ENCODE assay signal across 11 mouse cellular contexts in genomic region chr11:54181696-54182323, GRCm38 (mm10).
DNase-seq lines count a peak whose midpoint lies in the region; ATAC-seq lines count a peak whose summit lies in the region.
"Had no signal": no experiment of that assay in that cellular context is flagged by ENCODE, and none has a peak within 500 bp of the region (broad histone marks: within the 10 kb centered on the region; RNA-seq: fewer than 3 reads in every experiment).

No protein-coding gene starts in this region.

- H3K4me3 ChIP-seq in hindbrain, embryonic 11.5 days (ENCODE audit: low read depth, low read length) = no peak overlapping the region
- H3K4me3 ChIP-seq: lung, embryonic 15.5 days; neural tube, embryonic 12.5 days had no signal

- H3K27ac ChIP-seq in hindbrain, embryonic 11.5 days (ENCODE audit: low read depth, low read length) = no peak overlapping the region
- H3K27ac ChIP-seq: lung, embryonic 15.5 days; neural tube, embryonic 12.5 days had no signal

- H3K4me2 ChIP-seq in hindbrain, embryonic 11.5 days (replicated peaks; ENCODE audit: low read depth, low read length) = no peak overlapping the region
- H3K4me2 ChIP-seq: lung, embryonic 15.5 days; neural tube, embryonic 12.5 days had no signal

- H3K9me3 ChIP-seq in hindbrain, embryonic 11.5 days (ENCODE audit: control insufficient read depth, low read length) = no peaks in the 10 kb centered on the region
- H3K9me3 ChIP-seq: lung, embryonic 15.5 days; neural tube, embryonic 12.5 days had no signal

- no peaks in the 10 kb centered on the region for H3K27me3 ChIP-seq in splenic B cell, adult 2 months (ENCODE audit: control insufficient read depth, insufficient read depth, low read length, poor library complexity, severe bottlenecking)
- H3K27me3 ChIP-seq in hindbrain, embryonic 11.5 days (ENCODE audit: control insufficient read depth, insufficient read depth, low read length) = no peaks in the 10 kb centered on the region
- H3K27me3 ChIP-seq: lung, embryonic 15.5 days; neural tube, embryonic 12.5 days had no signal

- no peak for ATAC-seq in hindbrain, embryonic 11.5 days (ENCODE audit: low FRiP score)

- no peak overlapping the region for H3K9ac ChIP-seq in hindbrain, embryonic 11.5 days (ENCODE audit: low read depth, low read length)
- H3K9ac ChIP-seq: lung, embryonic 15.5 days; neural tube, embryonic 12.5 days had no signal

- peak; percentile 21 to 24 for DNase-seq in spleen, postnatal 36 days (ENCODE audit: low spot score in 2 of 2)
- DNase-seq in spleen, adult 18-20 months = no peak
- DNase-seq in gastrocnemius, adult 8-10 months (ENCODE audit: low spot score in 2 of 2) = peak; percentile 29 to 49
- DNase-seq in kidney, postnatal 25 days = peak; percentile 34 to 76
- DNase-seq in splenic B cell, adult 2 months (ENCODE audit: low read depth, low spot score) = peak; percentile 65
- no peak for DNase-seq in hindbrain, embryonic 11.5 days (ENCODE audit: low spot score)
- no peak for DNase-seq in spleen, adult 12 weeks (ENCODE audit: low spot score)
- no peak for DNase-seq in embryo, embryonic 10 days (ENCODE audit: low spot score)
- DNase-seq: cerebellum, adult 9-11 months had no signal

- no peaks in the 10 kb centered on the region for H3K36me3 ChIP-seq in splenic B cell, adult 2 months (ENCODE audit: control insufficient read depth, insufficient read depth, low read length, poor library complexity, severe bottlenecking)
- no peaks in the 10 kb centered on the region for H3K36me3 ChIP-seq in hindbrain, embryonic 11.5 days (ENCODE audit: control insufficient read depth, insufficient read depth, low read length)
- H3K36me3 ChIP-seq: lung, embryonic 15.5 days; neural tube, embryonic 12.5 days had no signal

- H3K4me1 ChIP-seq in hindbrain, embryonic 11.5 days (replicated peaks; ENCODE audit: control insufficient read depth, insufficient read depth, low read length) = no peaks in the 10 kb centered on the region
- H3K4me1 ChIP-seq: lung, embryonic 15.5 days; neural tube, embryonic 12.5 days had no signal

- 78% methylated on average over 9 of the region's 9 CpGs for WGBS in hindbrain, embryonic 11.5 days

Comparison
In these comparisons a context has a peak if more than half of its experiments do, and no peak if none do; other contexts are left out.
1. DNase-seq: peak in spleen, postnatal 36 days (2 of 2), gastrocnemius, adult 8-10 months (2 of 2), kidney, postnatal 25 days (2 of 2) and splenic B cell, adult 2 months (single experiment); none in spleen, adult 18-20 months (0 of 2), hindbrain, embryonic 11.5 days (single experiment), spleen, adult 12 weeks (single experiment) and embryo, embryonic 10 days (single experiment).